Mouse (Mus musculus) testis, adult 2 months (tissue): Measurements from ENCODE around the gene Galnt2.

Source experiments
- CTCF ChIP-seq: fragments of 200-500 bp; IDR thresholded peaks from 2 replicates; pipeline ENCODE4 v1.5.1; 2012; ENCODE audit warnings: low read depth, mild to moderate bottlenecking, inconsistent platforms, low read length, moderate library complexity; ENCODE audit not compliant: control insufficient read depth, insufficient read depth, insufficient replicate concordance
- POLR2A ChIP-seq: fragments of 200-500 bp; IDR thresholded peaks from 2 replicates; pipeline ENCODE4 v1.6.1; 2012; ENCODE audit warnings: low read depth, mild to moderate bottlenecking, inconsistent platforms, low read length, moderate library complexity; ENCODE audit not compliant: control insufficient read depth

DNA sequence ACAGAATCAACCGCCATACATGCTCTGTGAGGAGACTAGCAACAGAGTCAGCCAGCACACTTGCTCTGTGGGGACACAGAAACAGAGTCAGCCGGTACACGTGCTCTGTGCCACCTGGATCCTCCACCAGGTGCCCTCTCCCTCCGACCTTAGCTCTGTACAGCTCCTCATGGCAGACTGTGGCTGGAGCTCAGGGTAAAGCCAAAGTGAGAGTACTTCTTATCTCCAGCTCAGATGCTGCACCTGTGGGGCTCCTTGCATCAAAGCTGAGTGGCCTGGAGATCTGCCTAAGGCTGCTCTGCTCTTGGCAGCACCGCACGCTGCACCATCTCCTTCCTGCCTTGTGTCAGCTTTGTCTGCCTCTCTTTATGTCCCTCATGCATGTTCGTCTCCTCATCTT lies 40.8 kb upstream of the Galnt2 start:
- TF ChIP-seq CTCF = no peak
- TF ChIP-seq POLR2A = no peak
